Mouse (Mus musculus) activated CD4-positive, CD25-positive, alpha-beta regulatory T cell, adult 4 months (primary cell): ENCODE measurements around the gene Ddx23. TPM values are rescaled to one million over a fixed set of nuclear protein-coding genes. Genes with fewer than 3 reads are reported as not detected.

Experiments used
- ATAC-seq: one replicate; pipeline ENCODE4 v1.8.0; 2017
- polyA plus RNA-seq, 2 experiments: library from polyadenylated mRNA; unstranded; fragments of 100-300 nt; shearing (Covaris generic); gene quantifications; one replicate each; pipeline ENCODE4 v1.2.1; 2017

Ddx23 gene
- polyA plus RNA-seq, 2 experiments from 2014 or later: 22.8 to 27.3 TPM

- ATAC-seq: no peak
Observed at GRCm38 (mm10) chr15:98606739-98607138, 56.0 kb downstream of the Ddx23 start.

DNA sequence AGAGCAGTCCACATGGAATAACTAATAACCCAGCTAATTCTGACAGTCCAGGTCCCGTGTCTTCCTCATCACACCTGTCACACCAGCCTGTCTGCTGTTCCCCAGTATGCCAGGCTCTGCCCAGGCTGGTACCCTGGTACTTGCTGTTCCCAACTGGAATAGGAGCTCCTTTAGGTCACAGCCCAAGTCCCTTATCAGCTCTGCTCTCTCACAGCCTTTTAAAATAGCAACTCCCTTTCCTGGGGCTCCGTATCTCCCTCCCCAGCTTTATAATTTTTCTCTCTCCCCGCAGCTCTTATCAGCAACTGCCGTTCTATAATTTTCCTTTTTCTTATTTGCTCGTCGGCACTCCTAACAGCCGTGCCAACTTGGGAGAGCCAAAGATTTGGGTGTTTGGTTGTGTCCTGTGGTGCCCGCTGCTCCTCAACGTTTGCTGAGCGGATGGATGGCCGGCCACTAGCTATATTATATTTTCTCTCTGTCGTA lies 56.6 kb downstream of the Ddx23 start:
- no peak for ATAC-seq

DNA sequence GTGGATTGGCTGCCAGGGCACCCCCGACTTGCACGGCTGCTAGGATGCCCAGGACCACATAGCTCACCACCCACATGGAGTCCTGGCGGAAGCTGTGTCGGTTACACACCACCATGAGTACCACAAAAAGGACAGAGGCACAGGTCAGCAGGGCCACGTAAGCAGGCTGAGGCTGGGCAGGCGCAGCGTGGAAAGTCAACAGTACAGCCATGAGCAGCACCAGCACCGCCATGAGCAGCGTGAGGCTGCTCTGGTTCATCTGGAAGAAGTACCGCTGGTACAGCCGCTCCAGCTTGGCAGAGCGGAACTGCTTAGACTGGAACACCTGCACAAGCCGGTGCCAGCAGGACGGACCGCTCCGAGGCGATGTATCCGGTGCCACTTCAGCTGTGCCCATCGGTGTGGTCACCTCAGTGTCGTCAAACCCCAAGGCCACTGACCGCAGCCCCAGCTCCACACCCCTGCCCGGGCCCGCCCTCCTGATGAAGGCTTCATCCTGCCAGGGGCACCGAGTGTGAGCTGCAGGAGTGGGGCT lies 58.6 kb downstream of the Ddx23 start:
- ATAC-seq: no peak

- no peak for ATAC-seq
Observed at GRCm38 (mm10) chr15:98602921-98603458, 59.7 kb downstream of the Ddx23 start.

- ATAC-seq: no peak
Observed at GRCm38 (mm10) chr15:98602191-98602881, 60.4 kb downstream of the Ddx23 start.

GRCm38 (mm10) chr15:98601832-98602190 lies 60.9 kb downstream of the Ddx23 start:
- ATAC-seq: no peak

DNA sequence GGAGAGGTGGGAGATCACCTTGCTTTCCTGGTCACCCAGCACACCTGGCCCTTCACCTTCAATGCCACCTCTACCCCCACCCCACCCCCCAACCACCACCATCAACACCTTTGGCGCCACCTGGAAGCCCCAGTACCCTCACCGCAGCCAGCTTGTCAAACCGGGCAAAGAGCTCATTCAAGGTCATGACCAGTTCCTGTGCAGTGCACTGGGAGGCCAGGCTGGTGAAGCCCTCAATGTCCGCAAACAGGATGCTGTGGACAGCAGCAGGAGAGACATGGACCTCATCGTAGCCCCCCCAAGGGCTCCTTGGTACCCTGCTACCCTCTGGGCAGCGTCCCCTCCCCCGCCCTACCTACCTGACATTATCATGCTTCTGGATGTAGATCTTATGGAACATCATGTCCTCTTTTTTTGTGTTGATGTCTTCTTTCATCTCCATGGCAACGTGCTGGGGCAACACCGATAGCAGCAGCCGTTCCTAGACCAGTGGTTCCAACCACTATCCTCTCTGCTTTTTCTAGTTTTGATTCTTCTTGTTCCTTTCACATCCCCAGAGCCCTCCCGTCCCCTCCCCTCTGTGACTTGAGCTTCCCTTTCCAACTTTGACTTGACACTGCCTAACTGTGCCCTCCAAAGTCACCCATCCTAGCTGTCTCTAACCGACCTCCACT lies 62.5 kb downstream of the Ddx23 start:
- ATAC-seq: no peak

DNA sequence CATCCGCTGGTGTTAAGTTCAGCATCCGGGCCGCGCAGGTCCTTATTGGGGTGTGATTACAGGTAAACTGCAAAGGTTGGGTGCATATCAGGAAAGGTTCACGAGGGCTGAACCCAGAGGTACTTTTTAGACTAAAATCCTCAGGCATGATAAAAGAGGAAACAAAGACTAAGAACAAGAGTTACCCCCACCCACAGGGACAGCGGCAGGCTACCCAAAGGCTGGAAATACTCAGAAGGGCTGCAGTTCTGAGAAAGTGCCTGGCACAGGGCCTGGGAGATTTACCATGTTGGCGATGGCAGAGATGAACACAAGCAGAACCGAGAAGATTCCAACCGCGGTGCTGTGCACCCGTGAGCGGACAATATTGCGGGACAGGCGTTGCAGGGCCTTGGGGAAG lies 66.1 kb downstream of the Ddx23 start:
- no peak for ATAC-seq

Other genes with a start within 250 kb of the Ddx23 start
- gene Olfr282, start 231.7 kb downstream of the Ddx23 start, polyA plus RNA-seq: not detected
- not detected for gene Olfr281, start 210.3 kb downstream of the Ddx23 start, polyA plus RNA-seq
- gene OR5BS1P, start 193.0 kb downstream of the Ddx23 start, polyA plus RNA-seq: under 1 TPM in 1 of 2 experiments, not detected in 1; 0.07 TPM
- gene Lalba, start 180.2 kb downstream of the Ddx23 start, polyA plus RNA-seq: not detected
- not detected for gene Olfr279, start 170.5 kb downstream of the Ddx23 start, polyA plus RNA-seq
- 10 to 100 TPM; 29.0 to 35.9 TPM for gene Kansl2, start 128.6 kb downstream of the Ddx23 start, polyA plus RNA-seq
- gene Ccnt1, start 92.0 kb downstream of the Ddx23 start, polyA plus RNA-seq: 10 to 100 TPM; 71.1 to 73.1 TPM
- not detected for gene 4930415O20Rik, start 91.9 kb downstream of the Ddx23 start, polyA plus RNA-seq
- under 1 TPM; 0.36 to 0.56 TPM for gene Adcy6, start 52.8 kb downstream of the Ddx23 start, polyA plus RNA-seq
- gene Cacnb3, start 32.1 kb downstream of the Ddx23 start, polyA plus RNA-seq: under 1 TPM in 1 of 2 experiments, not detected in 1; 0.19 TPM
- gene Rnd1, start 14.6 kb upstream of the Ddx23 start, polyA plus RNA-seq: 1 to 10 TPM in 1 of 2 experiments, under 1 TPM in 1; 0.50 to 1.5 TPM
- under 1 TPM in 1 of 2 experiments, not detected in 1; 0.62 TPM for gene Ccdc65, start 45.3 kb upstream of the Ddx23 start, polyA plus RNA-seq
- 1 to 10 TPM; 1.3 to 1.7 TPM for gene Fkbp11, start 65.3 kb upstream of the Ddx23 start, polyA plus RNA-seq
- gene Arf3, start 100.3 kb upstream of the Ddx23 start, polyA plus RNA-seq: 10 to 100 TPM; 29.9 to 46.7 TPM
- under 1 TPM in 1 of 2 experiments, not detected in 1; 0.22 TPM for gene Wnt10b, start 115.3 kb upstream of the Ddx23 start, polyA plus RNA-seq
- gene Wnt1, start 127.0 kb upstream of the Ddx23 start, polyA plus RNA-seq: not detected
- gene Ddn, start 146.6 kb upstream of the Ddx23 start, polyA plus RNA-seq: not detected
- gene Prkag1, start 168.6 kb upstream of the Ddx23 start, polyA plus RNA-seq: 100 to 1,000 TPM in 1 of 2 experiments, 10 to 100 TPM in 1; 98.2 to 133 TPM
- gene Kmt2d, start 208.3 kb upstream of the Ddx23 start, polyA plus RNA-seq: 10 to 100 TPM; 21.7 to 29.2 TPM
- gene Rhebl1, start 231.6 kb upstream of the Ddx23 start, polyA plus RNA-seq: 1 to 10 TPM; 8.7 to 8.8 TPM
- under 1 TPM; 0.11 to 0.15 TPM for gene Dhh, start 235.6 kb upstream of the Ddx23 start, polyA plus RNA-seq